Mouse (Mus musculus) kidney, adult 11 months (tissue): ENCODE data around the gene Alkbh7.

Experiments used
- DNase-seq: peaks from one replicate; pipeline ENCODE4 v3.0.0; 2022

Alkbh7 gene

GRCm38 (mm10) chr17:56997029-56997667 is at the start of gene Alkbh7:
Gene Alkbh7, plus strand, starts transcription at chr17:56997339.
- DNase-seq, result peak; percentile 100

DNA sequence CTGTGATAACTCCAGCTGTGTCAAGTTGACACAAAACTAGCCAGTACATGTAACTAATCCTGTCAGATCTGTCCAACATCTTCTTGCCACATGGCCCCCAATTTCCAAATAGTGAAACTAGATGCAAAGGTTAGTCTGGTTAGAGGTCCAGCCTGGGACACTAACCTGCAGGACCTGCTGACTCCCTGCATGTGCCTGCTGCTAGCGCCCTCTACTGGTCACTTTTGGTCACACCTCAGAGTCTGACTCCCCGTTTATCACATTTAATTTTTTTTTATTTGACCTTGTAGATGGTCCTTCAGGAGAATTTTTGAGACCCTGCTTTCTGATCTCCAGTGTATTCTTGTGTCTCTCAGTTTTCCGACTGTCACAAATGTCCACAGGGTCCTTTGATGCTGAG is 46.2 kb upstream of the Alkbh7 start:
- peak; percentile 35 for DNase-seq

DNA sequence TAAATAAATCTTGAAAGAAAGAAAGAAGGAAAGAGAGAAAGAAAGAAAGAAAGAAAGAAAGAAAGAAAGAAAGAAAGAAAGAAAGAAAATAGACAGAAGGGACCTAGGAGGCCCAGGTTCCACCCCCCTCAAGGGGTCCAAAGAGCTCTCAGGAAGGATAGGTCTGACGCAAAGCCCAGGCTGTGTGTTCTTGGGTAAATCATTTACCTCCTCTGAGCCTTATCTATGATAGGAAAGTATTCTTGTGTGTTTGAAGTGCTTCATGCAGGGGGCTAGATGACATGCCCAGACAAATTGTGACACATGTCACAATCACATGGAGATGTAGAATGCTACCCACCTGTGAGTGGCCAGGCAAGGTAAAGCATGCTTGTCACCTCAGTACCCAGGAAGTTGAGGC is 44.5 kb upstream of the Alkbh7 start:
- DNase-seq, result no peak

GRCm38 (mm10) chr17:56954871-56955270 is 42.3 kb upstream of the Alkbh7 start:
- DNase-seq, result no peak

- DNase-seq, result no peak
Measured at GRCm38 (mm10) chr17:56957763-56958429, 39.2 kb upstream of the Alkbh7 start.

DNA sequence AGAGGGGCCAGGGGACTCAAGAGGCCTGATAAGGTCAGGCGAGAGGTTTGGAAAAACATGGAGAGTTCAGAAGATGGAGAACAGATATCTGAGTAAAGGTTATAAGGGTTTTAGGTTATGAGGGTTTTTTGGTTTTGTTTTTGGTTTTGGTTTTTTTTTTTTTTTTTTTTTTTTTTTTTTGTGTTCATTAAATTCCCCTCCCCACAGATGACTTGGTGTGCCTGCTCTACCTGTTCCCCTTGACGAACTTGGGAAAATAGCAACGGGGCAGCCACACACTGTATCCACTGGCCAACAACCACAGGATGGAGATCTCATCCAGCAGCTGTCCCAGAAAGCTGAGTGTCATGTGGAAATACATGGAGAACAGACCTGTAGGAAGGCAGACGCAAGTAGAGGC is 38.5 kb upstream of the Alkbh7 start:
- DNase-seq, result no peak

DNA sequence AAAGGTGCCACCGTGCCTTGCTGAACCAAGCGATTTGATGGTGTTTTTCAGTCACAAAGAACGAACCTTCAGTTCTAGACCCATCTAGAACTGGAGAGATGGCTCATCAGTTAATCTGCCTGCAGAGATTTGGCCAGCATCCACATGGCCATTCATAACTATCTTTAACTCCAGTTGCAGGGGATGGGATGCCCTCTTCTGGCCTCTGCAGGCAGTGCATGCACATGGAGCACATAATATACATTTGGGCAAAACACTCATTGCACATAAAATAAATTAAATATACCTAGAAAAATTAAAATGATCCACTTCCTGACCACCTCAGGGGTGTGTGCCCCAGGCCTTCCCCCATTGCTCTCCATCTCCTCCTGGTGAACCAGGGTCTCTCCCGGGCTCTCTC is 35.3 kb upstream of the Alkbh7 start:
- no peak for DNase-seq

- DNase-seq, result no peak
Measured at GRCm38 (mm10) chr17:56962642-56963405, 34.3 kb upstream of the Alkbh7 start.

- DNase-seq, result no peak
Measured at GRCm38 (mm10) chr17:56963646-56964045, 33.5 kb upstream of the Alkbh7 start.

DNA sequence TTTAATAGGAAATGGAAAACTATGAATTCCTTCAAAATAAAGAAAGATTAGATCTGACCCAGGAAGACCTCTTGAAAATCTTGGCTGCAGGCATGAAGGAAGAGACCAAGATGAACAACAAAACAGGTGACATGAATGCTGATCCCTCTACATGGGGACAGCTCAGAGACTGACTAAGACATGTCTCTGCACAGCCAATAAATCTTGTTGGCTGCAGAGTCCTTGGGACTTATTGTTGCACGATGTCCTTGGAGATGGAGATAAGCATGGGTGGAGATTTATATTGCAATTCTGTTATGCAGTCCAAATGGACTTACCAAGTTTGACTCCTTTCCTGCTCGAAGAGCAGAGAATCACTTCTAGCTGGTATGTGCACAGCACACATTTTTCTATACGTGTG is 27.8 kb upstream of the Alkbh7 start:
- no peak for DNase-seq

DNA sequence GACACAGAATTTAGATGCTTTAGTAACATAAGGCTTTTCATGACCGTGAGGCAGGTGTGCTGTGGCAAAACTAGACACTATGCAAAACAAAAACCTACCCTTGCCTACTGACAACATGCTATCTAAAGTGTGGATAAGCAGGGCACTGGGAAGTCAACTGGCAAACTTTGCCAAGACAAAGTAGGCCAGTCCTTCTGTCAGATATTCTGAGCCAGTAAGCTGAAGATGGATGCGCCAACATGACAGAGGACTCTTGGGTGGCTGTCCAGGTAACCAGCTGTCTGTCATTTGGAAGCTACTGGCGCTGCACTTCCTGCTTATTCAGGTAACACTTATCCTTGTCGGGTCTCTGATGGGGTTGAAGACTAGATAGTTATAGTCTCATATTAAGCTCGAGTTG is 27.1 kb upstream of the Alkbh7 start:
- DNase-seq, result no peak

DNA sequence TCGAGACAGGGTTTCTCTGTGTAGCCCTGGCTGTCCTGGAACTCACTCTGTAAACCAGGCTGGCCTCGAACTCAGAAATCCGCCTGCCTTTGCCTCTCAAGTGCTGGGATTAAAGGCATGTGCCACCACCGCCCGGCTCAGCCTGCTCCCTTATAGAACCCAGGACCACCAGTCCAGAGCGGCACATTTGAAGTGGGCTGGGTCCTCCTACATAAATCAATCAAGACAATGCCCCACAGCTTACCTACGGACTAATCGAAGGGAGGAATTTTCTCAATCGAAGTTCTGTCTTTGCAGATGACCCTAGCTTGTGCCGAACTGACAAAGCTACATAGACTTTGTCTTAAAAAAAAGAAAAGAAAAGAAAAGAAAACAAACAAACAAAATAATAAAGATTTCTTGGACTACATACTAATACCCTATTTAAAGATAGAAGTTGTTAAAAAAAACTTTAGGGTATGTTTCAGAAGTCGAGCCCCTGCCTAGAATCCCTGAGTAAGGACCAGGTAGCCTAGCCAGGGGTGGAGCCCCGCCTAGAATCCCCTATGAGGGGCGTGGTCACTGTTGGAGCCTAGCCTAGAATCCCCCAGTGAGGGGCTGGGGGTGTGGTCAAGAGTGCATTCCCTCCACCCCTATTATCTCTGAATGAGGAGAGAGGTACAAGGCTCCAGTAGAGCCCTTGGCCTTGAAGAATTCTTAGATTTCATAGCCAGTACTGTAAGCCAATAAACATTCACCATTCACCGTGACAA is 23.0 kb upstream of the Alkbh7 start:
- no peak for DNase-seq

DNA sequence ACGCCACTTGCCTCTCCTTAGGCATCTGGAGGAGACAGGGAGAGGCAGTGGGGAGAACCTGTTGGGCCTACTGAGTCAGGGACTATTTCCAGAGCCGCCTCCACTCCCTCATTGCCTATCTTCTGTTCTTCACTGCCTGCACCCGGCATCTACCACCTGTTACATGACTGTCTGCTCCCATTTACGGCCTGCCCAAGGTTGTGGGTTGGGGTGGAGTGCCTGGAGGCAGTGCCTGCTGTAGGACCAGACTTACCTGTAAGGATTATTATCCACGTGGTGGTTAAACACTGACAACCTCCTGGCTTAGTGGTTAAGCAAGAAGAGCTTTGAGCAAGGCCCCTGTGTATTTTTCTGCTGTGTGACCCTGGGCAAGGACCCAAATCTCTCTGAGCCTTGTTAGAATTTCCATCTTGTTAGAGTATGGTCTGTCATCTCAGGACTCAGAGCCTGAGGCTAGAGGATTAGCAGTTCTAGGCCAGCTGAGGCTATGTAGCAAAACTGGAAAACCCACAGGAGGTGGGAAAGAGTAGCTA is 22.4 kb upstream of the Alkbh7 start:
- no peak for DNase-seq

DNA sequence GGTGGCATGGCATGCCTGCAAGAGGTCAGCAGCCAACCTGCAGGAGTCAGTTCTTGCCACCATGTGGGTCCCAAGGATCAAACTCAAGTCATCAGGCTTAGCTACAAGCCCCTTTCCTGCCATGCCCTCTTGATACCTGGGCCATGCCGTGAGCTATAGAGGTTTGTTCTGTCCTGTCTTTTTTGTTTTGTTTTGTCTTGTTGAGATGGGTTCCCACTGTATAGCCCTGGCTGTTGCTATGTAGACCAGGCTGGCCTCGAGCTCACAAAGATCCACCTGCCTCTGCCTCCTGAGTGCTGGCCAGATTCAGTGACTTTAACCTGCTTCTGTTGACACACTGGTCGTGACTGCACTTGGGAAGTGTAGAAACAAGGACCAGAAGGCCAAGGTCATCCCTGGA is 21.7 kb upstream of the Alkbh7 start:
- no peak for DNase-seq

DNA sequence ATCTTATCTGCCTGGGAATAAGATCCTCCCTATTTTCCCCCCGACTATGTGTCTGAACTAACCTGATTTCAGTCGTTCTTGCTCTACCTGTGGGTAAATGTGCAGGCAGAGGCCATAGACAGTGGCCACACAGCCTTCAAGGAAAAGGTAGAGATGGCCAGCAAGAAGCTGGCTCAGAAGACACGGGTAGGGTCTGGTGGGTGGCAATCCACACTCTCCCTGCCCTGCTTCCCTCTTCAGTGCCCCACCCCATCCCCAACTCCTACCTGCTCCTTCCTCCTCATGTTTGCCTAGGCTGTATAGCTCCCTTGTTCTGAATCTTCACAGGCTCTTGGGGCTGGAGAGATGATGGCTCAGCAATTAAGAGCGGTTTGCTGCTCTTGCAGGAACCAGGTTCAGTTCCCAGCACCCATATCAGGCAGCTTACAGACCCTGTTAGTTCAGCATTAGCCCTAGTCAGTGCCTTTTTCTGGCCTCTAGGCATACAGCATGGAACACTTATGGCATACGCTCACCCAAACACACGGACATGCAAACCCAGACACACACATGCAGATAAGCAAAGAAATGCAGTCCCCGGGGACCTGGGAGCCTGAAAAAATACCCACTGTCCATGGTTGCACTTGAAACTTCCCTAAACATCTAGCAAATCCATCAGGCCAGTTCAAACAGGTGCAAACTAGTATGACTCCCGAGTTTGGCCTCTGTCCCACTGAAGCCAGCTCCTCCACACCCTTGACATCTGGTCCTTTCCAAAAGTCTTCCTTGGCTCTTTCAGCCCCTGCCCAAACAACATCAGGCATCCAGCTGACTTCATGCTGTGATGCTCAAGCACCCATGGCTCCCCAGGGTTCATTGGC is 20.4 kb upstream of the Alkbh7 start:
- DNase-seq, result no peak

GRCm38 (mm10) chr17:56979524-56979923 is 17.6 kb upstream of the Alkbh7 start:
- no peak for DNase-seq

GRCm38 (mm10) chr17:56981049-56981448 is 16.1 kb upstream of the Alkbh7 start:
- DNase-seq, result no peak

- DNase-seq, result no peak
Measured at GRCm38 (mm10) chr17:56982013-56982412, 15.1 kb upstream of the Alkbh7 start, which contains the start of gene Acer1. Gene Acer1, minus strand, starts transcription at chr17:56982126.

- DNase-seq, result no peak
Measured at GRCm38 (mm10) chr17:56984886-56985285, 12.3 kb upstream of the Alkbh7 start.

GRCm38 (mm10) chr17:56985656-56986055 is 11.5 kb upstream of the Alkbh7 start:
- DNase-seq, result no peak

DNA sequence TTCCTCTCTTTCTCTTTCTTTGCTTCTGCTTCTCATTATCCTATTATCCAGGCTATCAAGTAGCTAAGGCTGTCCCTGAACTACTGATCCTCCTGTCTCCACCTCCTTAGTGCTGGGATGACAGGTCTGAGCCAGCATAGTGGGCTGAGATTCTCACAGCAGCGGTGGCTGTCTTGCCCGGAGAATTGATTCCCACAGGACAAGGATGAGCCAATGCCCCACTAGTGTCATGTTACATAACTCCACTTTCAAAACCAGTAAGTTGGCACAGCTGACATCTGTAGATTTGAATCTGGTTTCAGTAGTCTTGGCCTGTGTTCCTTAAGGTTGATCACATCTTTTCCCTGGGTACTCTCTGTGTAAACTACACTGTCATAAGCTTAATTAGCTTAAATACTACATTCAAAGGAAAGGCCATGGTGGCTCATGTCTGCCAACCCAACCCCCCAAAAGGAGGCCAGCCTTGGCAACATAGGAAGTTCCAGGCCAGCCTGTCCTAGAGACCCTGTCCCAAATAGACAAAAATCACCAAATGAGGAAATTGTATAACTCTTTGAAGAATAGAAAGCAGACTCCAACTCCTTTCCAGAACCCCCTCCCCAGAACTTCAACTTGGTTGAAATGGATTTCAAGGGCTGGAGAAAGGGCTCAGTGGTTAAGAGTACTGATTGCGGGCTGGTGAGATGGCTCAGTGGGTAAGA is 10.9 kb upstream of the Alkbh7 start:
- DNase-seq, result no peak
